Mouse (Mus musculus) left cerebral cortex, adult 8-10 months (tissue): ENCODE measurements around the gene Gm11238. TPM values are rescaled to one million over a fixed set of nuclear protein-coding genes. Genes with fewer than 3 reads are reported as not detected.
"Not testable (repeated sequence)": the region's sequence is repeated elsewhere in the genome, so short reads cannot be mapped to it uniquely, and the experiment has no call there.

Source experiments
- DNase-seq, 2 experiments: peaks; one replicate each; pipeline ENCODE4 v3.0.0; 2022; ENCODE audit warnings: low spot score in 2 of 2
- total RNA-seq, 4 experiments: library from RNA; stranded (reverse); gene quantifications; 2 replicates each; pipeline ENCODE4 v1.2.4; 2022

Gene Gm11238
- total RNA-seq: not detected

- DNase-seq: not testable (repeated sequence)
Observed at GRCm38 (mm10) chr4:73607581-73607980, at the start of gene Gm11238. TSS of gene Gm11238 (plus strand) at chr4:73607881.

DNA sequence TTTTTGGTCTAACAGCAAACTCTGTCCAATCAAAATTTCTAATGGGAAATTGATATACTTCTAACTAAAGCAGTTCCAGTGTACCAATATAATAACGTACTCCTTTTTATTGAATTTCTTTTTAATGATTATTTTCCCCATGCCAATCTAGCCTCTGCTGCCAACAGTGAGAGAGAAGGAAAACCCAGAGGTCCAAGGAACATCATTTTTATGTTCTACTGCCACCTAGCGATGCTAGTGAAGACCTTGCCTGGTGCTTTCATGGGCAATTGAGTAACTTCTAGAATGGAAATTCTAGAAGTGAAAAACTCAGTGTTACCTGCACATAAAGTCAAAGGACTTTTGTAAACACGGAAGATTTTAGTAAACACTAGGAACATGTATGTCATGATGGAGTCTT is 8.4 kb upstream of the Gm11238 start:
- no peak for DNase-seq

GRCm38 (mm10) chr4:73622684-73623083 is 15.0 kb downstream of the Gm11238 start, which contains the start of gene Gm11237:
TSS of gene Gm11237 (plus strand) at chr4:73622984.
- DNase-seq: not testable (repeated sequence)

- DNase-seq: not testable (repeated sequence)
Observed at GRCm38 (mm10) chr4:73637821-73638220, 30.1 kb downstream of the Gm11238 start, which contains the start of gene Gm11236. TSS of gene Gm11236 (plus strand) at chr4:73638121.

- DNase-seq: not testable (repeated sequence)
Observed at GRCm38 (mm10) chr4:73661864-73662263, 54.2 kb downstream of the Gm11238 start.

- DNase-seq: not testable (repeated sequence)
Observed at GRCm38 (mm10) chr4:73668054-73668453, 60.4 kb downstream of the Gm11238 start, which contains the start of gene Gm11239. TSS of gene Gm11239 (plus strand) at chr4:73668354.

DNA sequence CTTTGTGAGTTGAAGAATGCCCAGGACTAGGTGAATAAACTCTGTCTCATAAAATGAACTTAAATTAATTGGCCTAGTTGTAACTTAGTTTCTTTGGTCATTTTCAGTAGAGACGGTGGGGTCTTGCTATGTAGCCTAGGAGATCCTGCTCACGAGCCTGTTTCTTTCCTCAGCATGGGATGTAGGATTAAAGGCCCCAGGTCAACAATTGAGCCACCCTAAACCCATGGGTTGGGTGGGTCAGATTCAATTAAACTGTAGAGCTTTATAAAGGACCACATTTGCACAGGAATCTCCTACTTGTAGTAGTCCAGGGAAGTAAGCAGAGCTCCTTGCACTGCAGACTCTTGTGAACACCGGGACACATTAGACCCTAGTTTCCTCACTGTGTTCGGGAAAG is 75.5 kb downstream of the Gm11238 start, which contains the start of gene Gm428:
Gene Gm428, plus strand, starts transcription at position 301 of the 400 bp plus-strand sequence.
- DNase-seq: not testable (repeated sequence)

Other genes with a start within 250 kb of the Gm11238 start
- gene Gm11487, start 202.8 kb upstream of the Gm11238 start, total RNA-seq: not detected
- not detected for gene Gm11237, start 15.1 kb downstream of the Gm11238 start, total RNA-seq
- not detected for gene Gm11236, start 30.2 kb downstream of the Gm11238 start, total RNA-seq
- not detected for gene Gm11239, start 60.5 kb downstream of the Gm11238 start, total RNA-seq
- gene Gm428, start 75.6 kb downstream of the Gm11238 start, total RNA-seq: not detected
- under 1 TPM in 1 of 4 experiments, not detected in 3; 0.07 TPM for gene Rasef, start 183.1 kb downstream of the Gm11238 start, total RNA-seq